Mouse (Mus musculus): Measurements from ENCODE around the gene Akap8l.
A peak's percentile ranks its signal among the peaks of the same experiment; 100 is the strongest.

The Akap8l gene

GRCm38 (mm10) chr17:32350382-32350983 is at the start of gene Akap8l:
TSS of gene Akap8l (minus strand) at chr17:32350607.
- DNase-seq: peak; percentile 98

- no peak for DNase-seq
These were observed 45.9 kb upstream of the Akap8l start for GRCm38 (mm10) chr17:32396266-32396665.

DNA sequence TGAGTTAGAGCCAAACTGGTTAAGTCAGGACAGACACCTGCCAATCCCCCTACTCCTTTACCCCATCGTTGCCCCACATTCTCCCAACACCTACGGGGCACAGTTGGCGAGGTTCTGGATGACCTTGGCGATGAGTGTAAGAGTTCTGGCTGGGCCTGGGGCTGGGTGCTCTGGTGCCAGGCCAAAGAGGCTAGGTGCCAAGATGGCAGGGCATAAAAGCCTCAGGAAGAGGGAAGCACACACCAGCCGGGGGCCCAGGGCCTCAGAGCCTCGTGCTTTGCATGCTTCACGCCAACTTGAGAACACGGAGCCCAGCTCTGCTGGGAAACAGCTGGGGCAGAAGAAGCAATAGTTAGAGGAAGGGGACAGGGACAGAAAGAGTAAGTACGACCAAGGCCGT is 43.5 kb upstream of the Akap8l start:
- peak in 1 of 2 experiments; percentile 24 for DNase-seq

- DNase-seq: peak; percentile 94 to 95
These were observed 38.8 kb upstream of the Akap8l start, which contains the start of gene Wiz for GRCm38 (mm10) chr17:32389101-32389659. TSS of gene Wiz (minus strand) at chr17:32389439.

DNA sequence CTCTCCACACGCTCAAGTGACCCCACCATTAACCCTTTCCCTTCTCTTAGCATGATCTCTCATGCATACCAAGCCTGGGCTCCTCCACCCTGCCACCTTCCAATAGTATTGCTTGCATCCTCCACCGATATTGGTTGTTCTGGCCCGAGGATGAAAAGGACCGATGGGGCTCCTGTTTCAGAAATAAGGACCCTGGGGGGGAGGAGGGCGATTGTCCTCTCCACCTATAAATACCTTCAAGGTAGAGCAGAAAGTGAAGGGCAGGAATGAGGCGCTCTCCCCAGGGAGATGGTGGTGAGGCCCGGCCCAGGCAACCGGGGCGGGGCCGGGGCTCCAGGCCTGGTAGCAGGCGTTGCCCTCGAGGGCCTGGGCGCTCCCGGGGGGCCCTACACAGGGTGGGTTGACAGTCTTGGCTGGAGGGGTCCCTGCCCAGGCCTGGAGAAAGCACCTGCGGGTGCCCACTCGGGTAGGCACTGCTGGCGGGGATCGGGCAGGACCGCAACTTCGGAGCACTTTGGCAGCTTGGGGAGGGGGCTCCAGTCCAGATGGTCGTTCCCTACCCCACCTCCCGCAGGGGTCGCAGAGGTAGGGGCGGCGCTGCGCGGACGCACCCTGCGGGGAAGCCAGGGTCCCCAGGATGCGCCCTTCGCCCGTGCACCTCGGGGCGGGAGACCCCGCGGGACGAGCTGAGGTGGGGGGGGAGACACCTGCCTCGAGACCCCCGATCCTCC is 38.1 kb upstream of the Akap8l start:
- DNase-seq: peak; percentile 50 to 63

DNA sequence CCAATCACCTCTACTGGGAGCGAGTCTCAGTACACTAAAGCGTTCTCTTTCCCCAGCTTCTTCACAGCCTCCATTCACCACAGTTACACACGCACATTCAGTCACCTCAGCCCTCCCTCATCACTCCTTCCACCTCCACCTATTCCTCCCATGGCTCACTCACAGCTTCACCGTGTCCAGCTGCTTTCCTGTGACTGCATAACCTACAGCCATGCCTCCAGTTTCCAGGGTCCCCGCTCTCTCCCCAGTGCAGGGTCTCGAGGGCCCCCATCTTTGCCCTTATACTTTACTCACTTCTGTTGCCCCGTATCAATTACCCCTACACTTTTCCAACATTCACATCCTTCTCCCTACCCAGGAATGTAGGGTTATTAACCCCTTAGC is 37.6 kb upstream of the Akap8l start:
- no peak for DNase-seq

- peak in 1 of 2 experiments; percentile 51 for DNase-seq
These were observed 36.4 kb upstream of the Akap8l start for GRCm38 (mm10) chr17:32386659-32387432.

GRCm38 (mm10) chr17:32383661-32384060 is 33.3 kb upstream of the Akap8l start:
- DNase-seq: peak; percentile 36 to 57

DNA sequence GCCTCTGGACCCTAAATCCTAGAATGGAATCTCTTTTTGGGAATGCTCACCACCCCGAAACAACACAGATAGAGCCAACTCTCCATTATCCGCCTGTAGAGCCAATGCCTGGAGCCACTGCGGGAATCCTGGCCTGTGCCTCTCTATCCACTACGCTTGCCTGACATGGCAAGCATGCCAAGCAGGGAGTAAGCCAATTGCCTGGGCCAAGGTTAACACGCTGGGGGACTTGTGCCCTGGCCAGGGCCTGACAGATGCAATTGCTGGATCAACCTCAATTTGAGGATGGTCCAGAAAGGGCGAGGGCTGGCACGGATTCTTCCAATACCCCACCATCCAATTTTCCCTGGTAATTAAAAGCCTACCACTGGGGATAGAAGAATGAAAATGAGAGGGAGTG is 32.2 kb upstream of the Akap8l start:
- peak; percentile 94 to 97 for DNase-seq

DNA sequence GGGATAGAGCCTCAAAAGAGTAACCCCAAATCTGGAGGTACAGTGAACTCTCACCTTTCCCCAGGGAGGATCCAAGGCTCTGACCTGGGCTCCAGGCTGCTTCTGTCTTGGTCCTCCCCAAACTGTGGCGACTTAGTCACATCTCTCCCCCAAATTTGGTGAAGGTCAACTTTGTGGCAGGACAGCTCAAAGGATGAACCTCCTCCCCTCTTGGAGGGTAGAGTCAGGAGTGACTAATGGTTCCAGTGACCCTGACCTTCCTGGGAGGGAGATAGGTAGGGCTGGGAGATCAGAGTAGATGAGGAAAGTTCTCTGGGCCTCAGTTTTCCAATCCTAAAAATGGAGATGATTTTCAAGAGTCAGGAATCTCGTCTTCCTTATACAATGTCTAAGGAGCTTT is 28.4 kb upstream of the Akap8l start:
- DNase-seq: no peak

GRCm38 (mm10) chr17:32377137-32377536 is 26.7 kb upstream of the Akap8l start:
- DNase-seq: no peak

- no peak for DNase-seq
These were observed 26.1 kb upstream of the Akap8l start for GRCm38 (mm10) chr17:32376475-32376874.

DNA sequence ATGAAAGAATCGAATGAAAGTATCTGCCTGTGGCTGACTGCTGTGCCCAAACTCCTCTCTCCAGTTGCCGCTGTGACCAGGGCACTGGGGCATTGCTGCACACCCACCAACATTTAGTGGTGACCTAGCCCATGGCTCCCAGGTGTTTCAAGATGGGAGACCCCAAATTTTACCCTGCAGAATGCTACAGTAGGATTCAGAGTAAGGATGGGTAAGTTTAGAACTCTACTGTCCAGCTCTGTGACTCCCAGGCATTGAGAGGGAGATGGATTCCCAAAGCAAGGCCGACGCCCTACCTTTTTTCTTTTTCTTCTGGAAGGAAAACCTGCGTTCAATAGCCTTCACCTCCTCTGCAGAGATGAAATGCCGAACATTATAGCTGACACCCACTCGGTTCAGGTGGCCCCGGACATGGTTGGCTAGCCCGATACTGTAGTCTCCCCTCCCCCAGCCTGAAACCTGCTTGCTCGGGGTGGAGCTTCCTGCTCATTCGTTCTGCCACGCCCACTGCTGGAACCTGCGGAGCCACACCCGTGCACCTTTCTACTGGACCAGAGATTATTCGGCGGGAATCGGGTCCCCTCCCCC is 18.7 kb upstream of the Akap8l start:
- DNase-seq: no peak

GRCm38 (mm10) chr17:32367706-32368105 is 17.3 kb upstream of the Akap8l start:
- no peak for DNase-seq

DNA sequence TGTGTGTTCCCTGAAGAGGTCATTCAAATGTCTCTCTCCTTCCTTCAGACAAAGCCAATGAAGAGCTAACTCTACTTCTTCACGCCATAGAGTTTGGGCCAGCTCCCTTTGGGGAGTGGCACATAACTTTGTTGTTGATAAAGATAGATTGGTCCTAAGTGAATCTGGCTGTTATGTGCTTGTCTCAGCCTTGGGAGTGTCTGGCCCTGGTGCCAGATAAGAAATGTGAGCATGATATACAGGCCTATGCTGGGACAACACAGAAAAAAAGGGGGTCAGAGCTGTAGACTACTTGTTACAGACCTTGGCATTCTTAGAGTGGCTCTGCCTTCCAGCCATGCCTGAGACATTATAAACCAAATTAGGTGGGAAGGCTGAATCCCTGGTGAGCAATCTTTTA is 14.9 kb upstream of the Akap8l start:
- no peak for DNase-seq

GRCm38 (mm10) chr17:32364850-32365249 is 14.4 kb upstream of the Akap8l start:
- DNase-seq: no peak

GRCm38 (mm10) chr17:32364331-32364730 is 13.9 kb upstream of the Akap8l start:
- peak; percentile 90 to 95 for DNase-seq

- no peak for DNase-seq
These were observed 13.5 kb upstream of the Akap8l start for GRCm38 (mm10) chr17:32363821-32364301.

GRCm38 (mm10) chr17:32362686-32363085 is 12.3 kb upstream of the Akap8l start:
- no peak for DNase-seq

DNA sequence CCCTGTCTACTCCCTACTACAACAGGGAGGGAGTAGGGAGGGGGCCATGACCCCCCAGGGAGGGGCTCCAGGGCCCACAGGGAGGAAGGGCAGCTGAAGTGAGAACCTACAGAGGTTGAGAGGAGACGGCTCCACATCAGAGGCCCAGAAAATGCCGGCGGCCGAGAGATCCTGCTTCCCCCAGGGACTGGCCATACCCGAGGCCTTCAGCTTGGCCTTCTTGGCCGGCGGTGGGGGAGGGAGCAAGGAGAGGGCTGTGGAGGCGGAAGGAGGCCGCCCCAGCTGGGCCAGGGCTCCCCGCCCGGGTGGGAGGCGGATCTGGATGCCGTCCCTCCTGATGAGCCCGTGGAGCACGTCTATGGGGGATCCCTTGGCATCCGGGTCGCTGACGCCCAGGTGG is 9.5 kb upstream of the Akap8l start:
- no peak for DNase-seq

DNA sequence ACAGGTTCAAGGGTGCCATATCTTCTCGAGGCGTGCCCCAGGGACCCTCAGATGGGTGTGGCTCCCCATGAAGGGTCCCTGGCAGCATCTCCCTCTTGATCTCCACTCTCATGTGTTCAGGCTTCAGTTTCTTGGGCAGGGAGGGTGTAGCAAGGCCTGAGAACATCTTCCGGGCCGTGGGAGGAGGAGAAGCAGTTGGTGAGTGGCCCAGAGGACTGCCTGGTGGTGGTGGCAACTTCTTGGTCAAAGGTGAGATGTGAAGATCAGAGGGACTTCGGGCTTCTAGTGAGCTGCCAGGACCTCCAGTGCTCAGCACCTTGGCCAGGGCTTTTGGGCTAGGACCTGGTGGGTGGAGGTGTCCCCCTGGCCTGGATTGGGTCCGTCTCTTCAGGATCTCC is 8.5 kb upstream of the Akap8l start:
- DNase-seq: no peak

- DNase-seq: no peak
These were observed 8.0 kb upstream of the Akap8l start for GRCm38 (mm10) chr17:32358192-32358942.
